Mouse (Mus musculus): ENCODE results near the gene Sc5d. TPM values are rescaled to one million over a fixed set of nuclear protein-coding genes. Genes with fewer than 3 reads are reported as not detected.

The Sc5d gene
- total and polyA plus RNA-seq, 2 experiments from 2014 or later, result 20.4 to 40.3 TPM

GRCm38 (mm10) chr9:42263709-42264111 is 346 bp downstream of the Sc5d start:
- Histone ChIP-seq H3K36me3 (replicated peaks; ENCODE audit: control insufficient read depth, insufficient read depth, low read length) (0 out of 2 replicates have a peak, but pooled peaks cover 9% of the 10 kb centered on the region), H3K9me3 (replicated peaks; ENCODE audit: control insufficient read depth, low read length) (no peaks in the 10 kb centered on the region), H3K4me1 (ENCODE audit: control insufficient read depth, insufficient read depth) (no peaks in the 10 kb centered on the region), H3K4me3 (ENCODE audit: low read depth, low read length) (peak overlapping the region; percentile 84), H3K9ac (replicated peaks; ENCODE audit: low read depth, low read length) (peak overlapping the region; percentile 74), H3K27ac (ENCODE audit: low read depth) (no peak overlapping the region; the same call in 1 of the 2 replicates), H3K27me3 (ENCODE audit: control insufficient read depth, insufficient read depth, low read length) (no peaks in the 10 kb centered on the region), H3K4me2 (ENCODE audit: low read depth, low read length) (peak overlapping the region; percentile 93)
- no peak; the same call in 1 of the 2 replicates for ATAC-seq (ENCODE audit: insufficient read depth, low read depth)
- WGBS, result under 1% methylated on average over 18 of the region's 18 CpGs
- no peak for DNase-seq (ENCODE audit: low spot score)
- TF ChIP-seq EP300 (IDR thresholded peaks at IDR 0.05; ENCODE audit: low read depth), result no peak

- no peak overlapping the region for H3K4me2 ChIP-seq (ENCODE audit: low read depth, low read length)
- no peaks in the 10 kb centered on the region for H3K4me1 ChIP-seq (ENCODE audit: control insufficient read depth, insufficient read depth)
- no peak for DNase-seq (ENCODE audit: low spot score)
- H3K9me3 ChIP-seq (replicated peaks; ENCODE audit: control insufficient read depth, low read length), result no peaks in the 10 kb centered on the region
- no peak overlapping the region for H3K9ac ChIP-seq (replicated peaks; ENCODE audit: low read depth, low read length)
- no peak overlapping the region for H3K27ac ChIP-seq (ENCODE audit: low read depth)
- no peak overlapping the region for H3K4me3 ChIP-seq (ENCODE audit: low read depth, low read length)
- no peak for TF ChIP-seq CTCF (IDR thresholded peaks at IDR 0.05; ENCODE audit: low read depth)
- no peak for TF ChIP-seq EP300 (IDR thresholded peaks at IDR 0.05; ENCODE audit: low read depth)
- H3K36me3 ChIP-seq (replicated peaks; ENCODE audit: control insufficient read depth, insufficient read depth, low read length), result peaks cover 40% of the 10 kb centered on the region
- H3K27me3 ChIP-seq (ENCODE audit: control insufficient read depth, insufficient read depth, low read length), result no peaks in the 10 kb centered on the region
- 88% methylated on average over 5 of the region's 5 CpGs for WGBS
- no peak for ATAC-seq (ENCODE audit: insufficient read depth, low read depth)
Observed at GRCm38 (mm10) chr9:42260481-42260880, 3.6 kb downstream of the Sc5d start.

DNA sequence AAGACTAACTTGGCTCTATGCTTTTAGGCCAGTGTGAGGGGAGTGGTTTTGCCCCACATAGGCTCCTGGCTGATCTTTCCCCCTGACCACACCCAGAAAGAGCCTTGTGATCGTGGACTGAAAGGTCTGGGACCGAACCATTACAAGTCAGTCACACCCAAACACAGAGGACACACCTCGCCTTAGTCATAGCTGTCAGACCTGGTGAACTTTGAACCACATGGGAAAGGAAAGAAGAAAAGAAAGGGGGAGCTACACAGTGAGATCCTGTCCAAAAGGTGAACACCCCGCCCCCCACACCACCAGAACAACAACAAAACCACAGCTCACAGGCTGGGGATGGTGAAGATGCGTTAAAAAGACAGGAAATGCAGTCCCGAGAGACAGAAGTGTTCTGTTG is 14.9 kb downstream of the Sc5d start:
- H3K27ac ChIP-seq (ENCODE audit: low read depth), result no peak overlapping the region
- DNase-seq (ENCODE audit: low spot score) (no peak), ATAC-seq (ENCODE audit: insufficient read depth, low read depth) (no peak)
- H3K4me2 ChIP-seq (ENCODE audit: low read depth, low read length), result no peak overlapping the region
- TF ChIP-seq EP300 (IDR thresholded peaks at IDR 0.05; ENCODE audit: low read depth) (no peak), CTCF (IDR thresholded peaks at IDR 0.05; ENCODE audit: low read depth) (no peak)
- no peak overlapping the region for H3K4me3 ChIP-seq (ENCODE audit: low read depth, low read length)
- no peak overlapping the region for H3K9ac ChIP-seq (replicated peaks; ENCODE audit: low read depth, low read length)
- H3K36me3 ChIP-seq (replicated peaks; ENCODE audit: control insufficient read depth, insufficient read depth, low read length), result no peaks in the 10 kb centered on the region; the same call in 1 of the 2 replicates
- H3K27me3 ChIP-seq (ENCODE audit: control insufficient read depth, insufficient read depth, low read length), result no peaks in the 10 kb centered on the region
- WGBS, result 65% methylated on average over 6 of the region's 6 CpGs
- no peaks in the 10 kb centered on the region for H3K4me1 ChIP-seq (ENCODE audit: control insufficient read depth, insufficient read depth)
- no peaks in the 10 kb centered on the region for H3K9me3 ChIP-seq (replicated peaks; ENCODE audit: control insufficient read depth, low read length)

GRCm38 (mm10) chr9:42246688-42247087 is 17.4 kb downstream of the Sc5d start:
- Histone ChIP-seq H3K9ac (replicated peaks; ENCODE audit: low read depth, low read length) (no peak overlapping the region), H3K4me2 (ENCODE audit: low read depth, low read length) (no peak overlapping the region), H3K9me3 (replicated peaks; ENCODE audit: control insufficient read depth, low read length) (no peaks in the 10 kb centered on the region), H3K4me1 (ENCODE audit: control insufficient read depth, insufficient read depth) (no peaks in the 10 kb centered on the region), H3K36me3 (replicated peaks; ENCODE audit: control insufficient read depth, insufficient read depth, low read length) (no peaks in the 10 kb centered on the region), H3K27me3 (ENCODE audit: control insufficient read depth, insufficient read depth, low read length) (no peaks in the 10 kb centered on the region), H3K4me3 (ENCODE audit: low read depth, low read length) (no peak overlapping the region), H3K27ac (ENCODE audit: low read depth) (no peak overlapping the region)
- no peak for TF ChIP-seq CTCF (IDR thresholded peaks at IDR 0.05; ENCODE audit: low read depth)
- TF ChIP-seq EP300 (IDR thresholded peaks at IDR 0.05; ENCODE audit: low read depth), result no peak
- no peak for DNase-seq (ENCODE audit: low spot score)
- ATAC-seq (ENCODE audit: insufficient read depth, low read depth), result no peak
- WGBS, result 79% methylated on average over 6 of the region's 6 CpGs

DNA sequence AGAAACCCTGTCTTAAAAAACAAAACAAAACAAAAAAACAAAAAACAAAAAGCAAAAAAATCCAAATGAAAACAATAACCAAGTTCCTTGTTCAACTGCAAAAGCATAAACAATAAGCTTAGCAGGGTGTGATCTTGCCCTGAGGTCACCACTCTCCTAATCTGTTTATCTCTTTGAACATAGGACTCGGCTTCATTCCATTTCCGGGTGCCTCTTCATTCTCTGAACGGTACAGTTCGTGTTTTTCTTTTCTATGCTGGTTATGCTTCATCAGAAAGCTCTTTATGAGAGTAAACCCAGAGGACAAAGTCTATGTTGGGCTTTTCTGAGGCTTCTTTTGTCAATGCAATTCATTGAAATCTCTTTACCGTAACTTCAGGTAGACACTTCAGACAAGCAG is 19.9 kb downstream of the Sc5d start:
- no peak overlapping the region for H3K4me3 ChIP-seq (ENCODE audit: low read depth, low read length)
- no peak for TF ChIP-seq EP300 (IDR thresholded peaks at IDR 0.05; ENCODE audit: low read depth)
- TF ChIP-seq CTCF (IDR thresholded peaks at IDR 0.05; ENCODE audit: low read depth), result no peak
- H3K27me3 ChIP-seq (ENCODE audit: control insufficient read depth, insufficient read depth, low read length), result no peaks in the 10 kb centered on the region
- no peak overlapping the region for H3K9ac ChIP-seq (replicated peaks; ENCODE audit: low read depth, low read length)
- H3K4me2 ChIP-seq (ENCODE audit: low read depth, low read length), result no peak overlapping the region
- no peak overlapping the region for H3K27ac ChIP-seq (ENCODE audit: low read depth)
- no peaks in the 10 kb centered on the region for H3K36me3 ChIP-seq (replicated peaks; ENCODE audit: control insufficient read depth, insufficient read depth, low read length)
- DNase-seq (ENCODE audit: low spot score), result no peak
- WGBS, result 72% methylated on average over 5 of the region's 5 CpGs
- no peaks in the 10 kb centered on the region for H3K4me1 ChIP-seq (ENCODE audit: control insufficient read depth, insufficient read depth)
- H3K9me3 ChIP-seq (replicated peaks; ENCODE audit: control insufficient read depth, low read length), result no peaks in the 10 kb centered on the region
- ATAC-seq (ENCODE audit: insufficient read depth, low read depth), result no peak

- no peak overlapping the region for H3K4me3 ChIP-seq (ENCODE audit: low read depth, low read length)
- TF ChIP-seq CTCF (IDR thresholded peaks at IDR 0.05; ENCODE audit: low read depth) (no peak), EP300 (IDR thresholded peaks at IDR 0.05; ENCODE audit: low read depth) (no peak)
- no peaks in the 10 kb centered on the region for H3K4me1 ChIP-seq (ENCODE audit: control insufficient read depth, insufficient read depth)
- H3K9ac ChIP-seq (replicated peaks; ENCODE audit: low read depth, low read length), result no peak overlapping the region
- DNase-seq (ENCODE audit: low spot score) (no peak), ATAC-seq (ENCODE audit: insufficient read depth, low read depth) (no peak)
- no peaks in the 10 kb centered on the region for H3K9me3 ChIP-seq (replicated peaks; ENCODE audit: control insufficient read depth, low read length)
- no peak overlapping the region for H3K27ac ChIP-seq (ENCODE audit: low read depth)
- no peaks in the 10 kb centered on the region for H3K27me3 ChIP-seq (ENCODE audit: control insufficient read depth, insufficient read depth, low read length)
- H3K36me3 ChIP-seq (replicated peaks; ENCODE audit: control insufficient read depth, insufficient read depth, low read length), result no peaks in the 10 kb centered on the region
- 72% methylated on average over 3 of the region's 3 CpGs for WGBS
- no peak overlapping the region for H3K4me2 ChIP-seq (ENCODE audit: low read depth, low read length)
Observed at GRCm38 (mm10) chr9:42241021-42241420, 23.0 kb downstream of the Sc5d start.

Measured in heart, postnatal 0 days (tissue).